Comparison of ENCODE assay signal across 10 mouse cellular contexts in the genomic region with DNA sequence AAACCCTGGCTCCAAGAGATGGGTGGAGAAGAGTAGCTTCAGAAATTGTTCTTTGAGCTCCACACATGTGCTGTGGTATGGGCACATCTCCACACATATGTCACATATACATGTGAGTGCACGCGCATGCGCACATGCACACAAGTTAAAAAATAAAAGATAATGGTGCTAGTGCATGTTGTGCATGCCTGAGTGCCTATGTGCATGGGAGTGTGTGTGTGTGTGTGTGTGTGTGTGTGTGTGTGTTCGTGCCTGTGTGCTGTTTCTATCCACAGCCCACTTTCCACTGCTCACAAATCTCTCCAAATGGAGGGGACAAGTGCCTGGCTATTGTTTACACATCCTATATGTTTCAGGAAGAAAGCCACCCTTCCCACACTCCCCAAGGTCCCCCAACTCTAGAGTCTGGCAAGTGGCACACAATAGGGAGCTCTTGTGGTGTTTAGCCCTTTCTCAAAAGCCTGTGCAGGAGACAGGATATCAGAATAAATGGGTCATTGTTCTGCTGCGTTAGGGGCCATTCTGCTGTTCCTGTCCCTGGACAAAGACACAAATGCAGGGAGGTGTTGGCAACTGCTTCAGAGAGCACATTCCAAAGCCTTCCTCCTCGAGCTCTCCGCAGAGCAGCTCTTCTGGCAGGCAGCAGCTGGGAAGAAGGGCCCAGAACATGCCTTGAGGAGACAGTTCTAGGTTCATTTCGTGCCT. TPM values are rescaled to one million over a fixed set of nuclear protein-coding genes. Genes with fewer than 3 reads are reported as not detected.
DNase-seq lines count a peak whose midpoint lies in the region; ATAC-seq and TF ChIP-seq lines count a peak whose summit lies in the region.
"Had no signal": no experiment of that assay in that cellular context is flagged by ENCODE, and none has a peak within 500 bp of the region (broad histone marks: within the 10 kb centered on the region; RNA-seq: fewer than 3 reads in every experiment).

No protein-coding gene starts in this region.

- H3K9ac ChIP-seq in CH12.LX (ENCODE audit: insufficient read depth, low read depth) = 0 out of 2 replicates have a peak overlapping the region, but pooled peaks have one; percentile 23
- no peak overlapping the region for H3K9ac ChIP-seq in ES-Bruce4 (ENCODE audit: low read depth, poor library complexity, severe bottlenecking)
- no peak overlapping the region for H3K9ac ChIP-seq in heart, embryonic 13.5 days
- H3K9ac ChIP-seq in forebrain, embryonic 15.5 days (replicated peaks) = no peak overlapping the region
- H3K9ac ChIP-seq: liver, embryonic 13.5 days had no signal

- H3K9me3 ChIP-seq in CH12.LX (replicated peaks; ENCODE audit: low read length) (peaks cover 4% of the 10 kb centered on the region), ES-Bruce4 (replicated peaks; ENCODE audit: control insufficient read depth, insufficient read depth, low read length, poor library complexity, severe bottlenecking) (no peaks in the 10 kb centered on the region)
- 0 out of 2 replicates have a peak, but pooled peaks cover 3% of the 10 kb centered on the region for H3K9me3 ChIP-seq in heart, embryonic 13.5 days
- H3K9me3 ChIP-seq in forebrain, embryonic 15.5 days = no peaks in the 10 kb centered on the region
- H3K9me3 ChIP-seq: liver, embryonic 13.5 days had no signal

- H3K4me3 ChIP-seq in CH12.LX (replicated peaks in 1 of 3; ENCODE audit: low read depth in 2 of 3, low read length in 2 of 3, poor library complexity in 1 of 3) = no peak overlapping the region
- H3K4me3 ChIP-seq in ES-Bruce4 (ENCODE audit: low read depth, low read length) = no peak overlapping the region
- H3K4me3 ChIP-seq in heart, embryonic 13.5 days = no peak overlapping the region
- H3K4me3 ChIP-seq in forebrain, embryonic 15.5 days = no peak overlapping the region
- H3K4me3 ChIP-seq: liver, embryonic 13.5 days had no signal

- peaks cover 27 to 65% of the 10 kb centered on the region in 2 experiments for H3K4me1 ChIP-seq in CH12.LX (ENCODE audit: control insufficient read depth in 1 of 2, insufficient read depth in 2 of 2)
- peaks cover 2% of the 10 kb centered on the region for H3K4me1 ChIP-seq in ES-Bruce4 (ENCODE audit: control insufficient read depth, insufficient read depth, low read length)
- H3K4me1 ChIP-seq in heart, embryonic 13.5 days = peaks cover 24% of the 10 kb centered on the region
- H3K4me1 ChIP-seq in forebrain, embryonic 15.5 days = no peaks in the 10 kb centered on the region; the same call in 1 of the 2 replicates
- H3K4me1 ChIP-seq: liver, embryonic 13.5 days had no signal

- H3K27ac ChIP-seq in CH12.LX (ENCODE audit: insufficient read depth, low read depth) (no peak overlapping the region), ES-Bruce4 (ENCODE audit: insufficient read depth, low read length) (0 out of 2 replicates have a peak overlapping the region, but pooled peaks have one; percentile 26)
- H3K27ac ChIP-seq in heart, embryonic 13.5 days (replicated peaks) = peak overlapping the region; percentile 58
- no peak overlapping the region for H3K27ac ChIP-seq in forebrain, embryonic 15.5 days (replicated peaks)
- H3K27ac ChIP-seq: liver, embryonic 13.5 days had no signal

- TF ChIP-seq RAD21 in CH12.LX (IDR thresholded peaks at IDR 0.05; ENCODE audit: low read depth, low read length) = no peak

- DNase-seq in CH12.LX (ENCODE audit: extremely low read depth) = no peak
- peak; percentile 27 to 43 for DNase-seq in kidney, postnatal 4 days
- no peak for DNase-seq in spleen, postnatal 14 days (ENCODE audit: low spot score in 2 of 2)
- no peak for DNase-seq in adrenal gland, postnatal 36 days
- DNase-seq: adrenal gland, postnatal 10 days; liver, embryonic 13.5 days had no signal

- no peak for TF ChIP-seq CTCF in CH12.LX (conservative IDR thresholded peaks at IDR 0.05 in 1 of 2, IDR thresholded peaks at IDR 0.05 in 1 of 2; ENCODE audit: low read depth in 2 of 2, low read length in 2 of 2)
- TF ChIP-seq CTCF in ES-Bruce4 (IDR thresholded peaks at IDR 0.05; ENCODE audit: low read depth, low read length) = no peak

- no peaks in the 10 kb centered on the region for H3K27me3 ChIP-seq in CH12.LX (replicated peaks)
- no peaks in the 10 kb centered on the region for H3K27me3 ChIP-seq in ES-Bruce4 (ENCODE audit: control insufficient read depth, insufficient read depth, low read length, poor library complexity, severe bottlenecking)
- no peaks in the 10 kb centered on the region for H3K27me3 ChIP-seq in heart, embryonic 13.5 days (replicated peaks)
- no peaks in the 10 kb centered on the region for H3K27me3 ChIP-seq in forebrain, embryonic 15.5 days
- H3K27me3 ChIP-seq: liver, embryonic 13.5 days had no signal

- no peak for TF ChIP-seq EP300 in CH12.LX (IDR thresholded peaks at IDR 0.05; ENCODE audit: low read length)
- peak; percentile 83; the same call in 1 of the 2 replicates for TF ChIP-seq EP300 in ES-Bruce4 (IDR thresholded peaks at IDR 0.05; ENCODE audit: insufficient read depth, low read depth, low read length)

- no peaks in the 10 kb centered on the region for H3K36me3 ChIP-seq in CH12.LX (replicated peaks in 1 of 2; ENCODE audit: control insufficient read depth in 1 of 2, insufficient read depth in 1 of 2, low read length in 1 of 2)
- H3K36me3 ChIP-seq in ES-Bruce4 (ENCODE audit: control insufficient read depth, insufficient read depth, low read length, poor library complexity, severe bottlenecking) = no peaks in the 10 kb centered on the region
- no peaks in the 10 kb centered on the region for H3K36me3 ChIP-seq in heart, embryonic 13.5 days
- no peaks in the 10 kb centered on the region for H3K36me3 ChIP-seq in forebrain, embryonic 15.5 days
- H3K36me3 ChIP-seq: liver, embryonic 13.5 days had no signal

- 56% methylated on average over 8 of the region's 8 CpGs for WGBS in heart, embryonic 13.5 days
- WGBS in forebrain, embryonic 15.5 days = 44% methylated on average over 8 of the region's 8 CpGs

- no peaks in the 10 kb centered on the region for H3K79me2 ChIP-seq in CH12.LX (replicated peaks; ENCODE audit: control insufficient read depth, extremely low read depth, insufficient read depth, poor library complexity, severe bottlenecking)

- in situ Hi-C loops in CH12.LX (cut with MboI; ENCODE audit: low pct_ligation_motif_present, low pct_unique_long_range_greater_than_20kb, low sequenced_read_pairs) = loop anchor here (5.0 to 10.0 kb wide), 2 partner anchors 36 to 112 kb away; a partner anchor contains a TSS

- dilution Hi-C loops in CH12.LX (cut with MboI; ENCODE audit: extremely low pct_ligation_motif_present, extremely low pct_unique_long_range_greater_than_20kb, low sequenced_read_pairs) = no loop called here

- H3K4me2 ChIP-seq in CH12.LX (ENCODE audit: insufficient read depth, low read depth, poor library complexity, severe bottlenecking) = no peak overlapping the region
- 0 out of 2 replicates have a peak overlapping the region, but pooled peaks have one; percentile 11 for H3K4me2 ChIP-seq in heart, embryonic 13.5 days
- H3K4me2 ChIP-seq in forebrain, embryonic 15.5 days (replicated peaks) = no peak overlapping the region
- H3K4me2 ChIP-seq: liver, embryonic 13.5 days had no signal

- no peak for TF ChIP-seq POLR2A in CH12.LX (IDR thresholded peaks at IDR 0.05; ENCODE audit: low read depth, low read length)
- no peak for TF ChIP-seq POLR2A in ES-Bruce4 (IDR thresholded peaks at IDR 0.05; ENCODE audit: insufficient read depth, low read length)

- peak; percentile 46; the same call in 1 of the 2 replicates for ATAC-seq in heart, embryonic 13.5 days (ENCODE audit: extremely low read depth, insufficient number of reproducible peaks, low FRiP score, low TSS enrichment)
- ATAC-seq in forebrain, embryonic 15.5 days (replicated peaks) = no peak
- ATAC-seq: forebrain, embryonic 16.5 days had no signal

TF ChIP-seq in CH12.LX, 34 proteins besides CTCF, POLR2A, EP300 and RAD21:
- TF ChIP-seq ZKSCAN1 (IDR thresholded peaks at IDR 0.05; ENCODE audit: borderline replicate concordance, low read depth, low read length) = no peak

RNA-seq across cellular contexts. Expression of a gene that starts 37.9 kb away (rescaled TPM):
- 43.0 and 46.3 TPM in 2 replicates for total RNA-seq in CH12.LX (2012; rRNA removed)
- 19.6 and 21.2 TPM in 2 replicates for total RNA-seq in CH12.LX (2014; rRNA removed)
- polyA plus RNA-seq in CH12.LX (2012; ENCODE audit: insufficient read length, low read depth) = 37.4 and 42.8 TPM in 2 replicates
- 3.4 TPM in 2 replicates for polyA plus RNA-seq in ES-Bruce4 (2011; ENCODE audit: insufficient read depth, insufficient read length, low read depth, missing spikeins)
- 17.2 and 19.0 TPM in 2 replicates for polyA plus RNA-seq in heart, embryonic 13.5 days (2015; fragmentation: Nextera tagmentation; extraction: Ambion mirVana)
- polyA plus RNA-seq in forebrain, embryonic 15.5 days (2015; fragmentation: Nextera tagmentation; extraction: Ambion mirVana) = 6.0 and 6.1 TPM in 2 replicates
- total RNA-seq in adrenal gland, postnatal 36 days (2021) = 10 to 100 TPM; 67.1 to 92.3 TPM

Comparison
In these comparisons a context has a peak if more than half of its experiments do, and no peak if none do; other contexts are left out.
1. DNase-seq: peak in kidney, postnatal 4 days (2 of 2); none in CH12.LX (single experiment), spleen, postnatal 14 days (0 of 2) and adrenal gland, postnatal 36 days (0 of 2).
2. H3K27ac ChIP-seq: peak in ES-Bruce4 (single experiment) and heart, embryonic 13.5 days (single experiment); none in CH12.LX (single experiment) and forebrain, embryonic 15.5 days (single experiment).